ENCODE assay signal across 21 mouse cellular contexts in genomic region chr15:98947884-98948283, GRCm38 (mm10). TPM values are rescaled to one million over a fixed set of nuclear protein-coding genes. Genes with fewer than 3 reads are reported as not detected.
DNase-seq lines count a peak whose midpoint lies in the region; ATAC-seq and TF ChIP-seq lines count a peak whose summit lies in the region.
"Had no signal": no experiment of that assay in that cellular context is flagged by ENCODE, and none has a peak within 500 bp of the region (broad histone marks: within the 10 kb centered on the region; RNA-seq: fewer than 3 reads in every experiment).

No protein-coding gene starts in this region.

- H3K4me2 ChIP-seq in limb, embryonic 12.5 days: no peak overlapping the region
- peak overlapping the region; percentile 58 for H3K4me2 ChIP-seq in hindbrain, embryonic 12.5 days (replicated peaks)
- H3K4me2 ChIP-seq in midbrain, postnatal 0 days (ENCODE audit: low read depth, low read length, poor library complexity, severe bottlenecking): peak overlapping the region; percentile 88
- H3K4me2 ChIP-seq in intestine, embryonic 15.5 days (replicated peaks): no peak overlapping the region
- H3K4me2 ChIP-seq: heart, embryonic 11.5 days; liver, embryonic 12.5 days; lung, embryonic 15.5 days had no signal

- TF ChIP-seq CTCF in midbrain, postnatal 0 days (IDR thresholded peaks at IDR 0.05): no peak

- 65% methylated on average over 3 of the region's 3 CpGs for WGBS in limb, embryonic 12.5 days
- 63% methylated on average over 3 of the region's 3 CpGs for WGBS in limb, embryonic 10.5 days
- 25% methylated on average over 3 of the region's 3 CpGs for WGBS in hindbrain, embryonic 12.5 days
- WGBS in midbrain, postnatal 0 days: 13% methylated on average over 3 of the region's 3 CpGs
- WGBS in intestine, embryonic 15.5 days: 59% methylated on average over 3 of the region's 3 CpGs

- H3K27me3 ChIP-seq in limb, embryonic 12.5 days: no peaks in the 10 kb centered on the region
- H3K27me3 ChIP-seq in limb, embryonic 10.5 days (ENCODE audit: low read depth, poor library complexity, severe bottlenecking): no peaks in the 10 kb centered on the region
- no peaks in the 10 kb centered on the region for H3K27me3 ChIP-seq in hindbrain, embryonic 12.5 days
- no peaks in the 10 kb centered on the region for H3K27me3 ChIP-seq in midbrain, postnatal 0 days (ENCODE audit: insufficient read depth, low read length)
- no peaks in the 10 kb centered on the region for H3K27me3 ChIP-seq in intestine, embryonic 15.5 days (replicated peaks)
- H3K27me3 ChIP-seq: liver, embryonic 12.5 days; lung, embryonic 15.5 days had no signal

- H3K4me1 ChIP-seq in limb, embryonic 12.5 days (replicated peaks): peaks cover 7% of the 10 kb centered on the region
- peaks cover 8% of the 10 kb centered on the region for H3K4me1 ChIP-seq in limb, embryonic 10.5 days
- peaks cover 3% of the 10 kb centered on the region for H3K4me1 ChIP-seq in hindbrain, embryonic 12.5 days
- 0 out of 2 replicates have a peak, but pooled peaks cover 3% of the 10 kb centered on the region for H3K4me1 ChIP-seq in midbrain, postnatal 0 days (ENCODE audit: insufficient read depth, low read length)
- H3K4me1 ChIP-seq in intestine, embryonic 15.5 days (replicated peaks): peaks cover 4% of the 10 kb centered on the region

- no peak overlapping the region for H3K9ac ChIP-seq in limb, embryonic 12.5 days (replicated peaks)
- peak overlapping the region; percentile 39; the same call in 1 of the 2 replicates for H3K9ac ChIP-seq in hindbrain, embryonic 12.5 days
- H3K9ac ChIP-seq in midbrain, postnatal 0 days (replicated peaks; ENCODE audit: low read length, poor library complexity, severe bottlenecking): no peak overlapping the region; the same call in 1 of the 2 replicates
- H3K9ac ChIP-seq in intestine, embryonic 15.5 days: no peak overlapping the region
- H3K9ac ChIP-seq: liver, embryonic 12.5 days; lung, embryonic 15.5 days had no signal

- no peak for ATAC-seq in limb, embryonic 12.5 days (ENCODE audit: insufficient number of reproducible peaks, insufficient read depth, low FRiP score, low TSS enrichment, low read depth)
- no peak for ATAC-seq in hindbrain, embryonic 12.5 days (ENCODE audit: low FRiP score)
- ATAC-seq in midbrain, postnatal 0 days (ENCODE audit: low FRiP score): no peak
- no peak for ATAC-seq in intestine, embryonic 15.5 days
- ATAC-seq: liver, embryonic 12.5 days had no signal

- H3K27ac ChIP-seq in limb, embryonic 12.5 days: 0 out of 2 replicates have a peak overlapping the region, but pooled peaks have one; percentile 12
- no peak overlapping the region for H3K27ac ChIP-seq in limb, embryonic 10.5 days
- peak overlapping the region; percentile 62; the same call in 1 of the 2 replicates for H3K27ac ChIP-seq in hindbrain, embryonic 12.5 days
- H3K27ac ChIP-seq in midbrain, postnatal 0 days (ENCODE audit: low read depth, low read length): 0 out of 2 replicates have a peak overlapping the region, but pooled peaks have one; percentile 7
- no peak overlapping the region for H3K27ac ChIP-seq in intestine, embryonic 15.5 days
- H3K27ac ChIP-seq: embryonic facial prominence, embryonic 10.5 days; liver, embryonic 12.5 days; lung, embryonic 15.5 days had no signal

- no peak overlapping the region for H3K4me3 ChIP-seq in limb, embryonic 12.5 days (replicated peaks)
- H3K4me3 ChIP-seq in limb, embryonic 10.5 days: no peak overlapping the region
- H3K4me3 ChIP-seq in hindbrain, embryonic 12.5 days: 0 out of 2 replicates have a peak overlapping the region, but pooled peaks have one; percentile 4
- H3K4me3 ChIP-seq in midbrain, postnatal 0 days (ENCODE audit: low read depth, low read length): peak overlapping the region; percentile 19; the same call in 1 of the 2 replicates
- no peak overlapping the region for H3K4me3 ChIP-seq in intestine, embryonic 15.5 days (replicated peaks)
- H3K4me3 ChIP-seq: embryonic facial prominence, embryonic 10.5 days; erythroblast, embryonic 14.5 days; liver, embryonic 12.5 days; lung, embryonic 15.5 days had no signal

- H3K36me3 ChIP-seq in limb, embryonic 12.5 days: peaks cover 16% of the 10 kb centered on the region
- peaks cover 20% of the 10 kb centered on the region for H3K36me3 ChIP-seq in limb, embryonic 10.5 days
- peaks cover 10% of the 10 kb centered on the region for H3K36me3 ChIP-seq in hindbrain, embryonic 12.5 days
- peaks cover 13% of the 10 kb centered on the region; the same call in 1 of the 2 replicates for H3K36me3 ChIP-seq in midbrain, postnatal 0 days (ENCODE audit: insufficient read depth, low read length)
- 0 out of 2 replicates have a peak, but pooled peaks cover 4% of the 10 kb centered on the region for H3K36me3 ChIP-seq in intestine, embryonic 15.5 days

- no peak for DNase-seq in limb, embryonic 10.5 days (ENCODE audit: low spot score)
- peak; percentile 42 for DNase-seq in midbrain, postnatal 0 days (ENCODE audit: low spot score)
- DNase-seq in testis, postnatal 14 days (ENCODE audit: low spot score): peak; percentile 57
- DNase-seq in adrenal gland, adult 2 months: no peak
- DNase-seq: adrenal gland, postnatal 36 days; heart, postnatal 36 days; kidney, adult 8-10 months; thymus, postnatal 36 days had no signal

- H3K9me3 ChIP-seq in limb, embryonic 12.5 days: peaks cover 5% of the 10 kb centered on the region; the same call in 1 of the 2 replicates
- no peaks in the 10 kb centered on the region for H3K9me3 ChIP-seq in limb, embryonic 10.5 days (replicated peaks)
- no peaks in the 10 kb centered on the region for H3K9me3 ChIP-seq in hindbrain, embryonic 12.5 days (replicated peaks)
- H3K9me3 ChIP-seq in midbrain, postnatal 0 days (ENCODE audit: low read length): no peaks in the 10 kb centered on the region
- no peaks in the 10 kb centered on the region for H3K9me3 ChIP-seq in intestine, embryonic 15.5 days
- H3K9me3 ChIP-seq: liver, embryonic 12.5 days; lung, embryonic 15.5 days had no signal

RNA-seq across cellular contexts. Expression of gene Gm49450, which starts 5.5 kb away (rescaled TPM):
- not detected in 2 replicates for polyA plus RNA-seq in limb, embryonic 12.5 days (2016; fragmentation: Nextera tagmentation; extraction: Ambion mirVana)
- polyA plus RNA-seq in limb, embryonic 10.5 days (2016; fragmentation: Nextera tagmentation; extraction: Ambion mirVana): not detected in 2 replicates
- polyA plus RNA-seq in hindbrain, embryonic 12.5 days (2016; fragmentation: Nextera tagmentation; extraction: Ambion mirVana): not detected in 2 replicates
- 1,797 and 2,945 TPM in 2 replicates for total RNA-seq in midbrain, postnatal 0 days (2014; rRNA removed)
- not detected in 2 replicates for polyA plus RNA-seq in midbrain, postnatal 0 days (2015; fragmentation: Nextera tagmentation; extraction: Ambion mirVana)
- 10 to 100 TPM in 1 of 2 experiments, not detected in 1; 10.9 TPM for total RNA-seq in adrenal gland, adult 2 months (2021)
- polyA plus RNA-seq in adrenal gland, adult 2 months (2012; rRNA removed): 49.5 and 126 TPM in 2 replicates
- polyA plus RNA-seq in intestine, embryonic 15.5 days (2015; fragmentation: Nextera tagmentation; extraction: Ambion mirVana): not detected in 2 replicates
- total RNA-seq: adrenal gland, postnatal 36 days; gastrocnemius, postnatal 4 days; heart, postnatal 36 days; layer of hippocampus, postnatal 25 days; left cerebral cortex, postnatal 36 days had no signal
- polyA plus RNA-seq: embryonic facial prominence, embryonic 10.5 days; erythroblast, embryonic 14.5 days; heart, embryonic 11.5 days; liver, embryonic 12.5 days; lung, embryonic 15.5 days; stomach, embryonic 16.5 days had no signal

RNA-seq across cellular contexts. Expression of gene Tuba1a, which starts 5.6 kb away (rescaled TPM):
- polyA plus RNA-seq in limb, embryonic 12.5 days (2016; fragmentation: Nextera tagmentation; extraction: Ambion mirVana): 1,314 and 1,328 TPM in 2 replicates
- polyA plus RNA-seq in limb, embryonic 10.5 days (2016; fragmentation: Nextera tagmentation; extraction: Ambion mirVana): 1,294 and 1,475 TPM in 2 replicates
- 9,547 and 9,692 TPM in 2 replicates for polyA plus RNA-seq in hindbrain, embryonic 12.5 days (2016; fragmentation: Nextera tagmentation; extraction: Ambion mirVana)
- 17,447 and 20,461 TPM in 2 replicates for total RNA-seq in midbrain, postnatal 0 days (2014; rRNA removed)
- 15,641 and 16,823 TPM in 2 replicates for polyA plus RNA-seq in midbrain, postnatal 0 days (2015; fragmentation: Nextera tagmentation; extraction: Ambion mirVana)
- total RNA-seq in adrenal gland, adult 2 months (2021): 100 to 1,000 TPM in 1 of 2 experiments, 10 to 100 TPM in 1; 63.2 to 125 TPM
- polyA plus RNA-seq in adrenal gland, adult 2 months (2012; rRNA removed): 128 and 133 TPM in 2 replicates
- polyA plus RNA-seq in intestine, embryonic 15.5 days (2015; fragmentation: Nextera tagmentation; extraction: Ambion mirVana): 981 and 999 TPM in 2 replicates

RNA-seq across cellular contexts. Expression of gene Tuba1b, which starts 13.5 kb away (rescaled TPM):
- 1,691 and 1,695 TPM in 2 replicates for polyA plus RNA-seq in limb, embryonic 12.5 days (2016; fragmentation: Nextera tagmentation; extraction: Ambion mirVana)
- 2,301 and 2,452 TPM in 2 replicates for polyA plus RNA-seq in limb, embryonic 10.5 days (2016; fragmentation: Nextera tagmentation; extraction: Ambion mirVana)
- polyA plus RNA-seq in hindbrain, embryonic 12.5 days (2016; fragmentation: Nextera tagmentation; extraction: Ambion mirVana): 1,219 and 1,243 TPM in 2 replicates
- 2,522 and 3,264 TPM in 2 replicates for total RNA-seq in midbrain, postnatal 0 days (2014; rRNA removed)
- polyA plus RNA-seq in midbrain, postnatal 0 days (2015; fragmentation: Nextera tagmentation; extraction: Ambion mirVana): 1,582 and 1,796 TPM in 2 replicates
- 100 to 1,000 TPM; 235 to 261 TPM for total RNA-seq in adrenal gland, adult 2 months (2021)
- polyA plus RNA-seq in adrenal gland, adult 2 months (2012; rRNA removed): 616 and 725 TPM in 2 replicates
- polyA plus RNA-seq in intestine, embryonic 15.5 days (2015; fragmentation: Nextera tagmentation; extraction: Ambion mirVana): 1,296 and 1,330 TPM in 2 replicates

RNA-seq across cellular contexts. Expression of gene Lmbr1l, which starts 29.9 kb away (rescaled TPM):
- 23.4 and 24.1 TPM in 2 replicates for polyA plus RNA-seq in limb, embryonic 12.5 days (2016; fragmentation: Nextera tagmentation; extraction: Ambion mirVana)
- 23.9 and 28.3 TPM in 2 replicates for polyA plus RNA-seq in limb, embryonic 10.5 days (2016; fragmentation: Nextera tagmentation; extraction: Ambion mirVana)
- 38.4 and 39.2 TPM in 2 replicates for polyA plus RNA-seq in hindbrain, embryonic 12.5 days (2016; fragmentation: Nextera tagmentation; extraction: Ambion mirVana)
- 46.0 and 56.9 TPM in 2 replicates for total RNA-seq in midbrain, postnatal 0 days (2014; rRNA removed)
- polyA plus RNA-seq in midbrain, postnatal 0 days (2015; fragmentation: Nextera tagmentation; extraction: Ambion mirVana): 19.6 and 21.7 TPM in 2 replicates
- total RNA-seq in adrenal gland, adult 2 months (2021): 10 to 100 TPM; 11.5 to 14.2 TPM
- polyA plus RNA-seq in adrenal gland, adult 2 months (2012; rRNA removed): 36.3 and 58.5 TPM in 2 replicates
- polyA plus RNA-seq in intestine, embryonic 15.5 days (2015; fragmentation: Nextera tagmentation; extraction: Ambion mirVana): 18.6 and 19.0 TPM in 2 replicates

RNA-seq across cellular contexts. Expression of gene Dhh, which starts 49.5 kb away (rescaled TPM):
- polyA plus RNA-seq in limb, embryonic 12.5 days (2016; fragmentation: Nextera tagmentation; extraction: Ambion mirVana): 0.52 and 0.74 TPM in 2 replicates
- 0.40 and 0.46 TPM in 2 replicates for polyA plus RNA-seq in limb, embryonic 10.5 days (2016; fragmentation: Nextera tagmentation; extraction: Ambion mirVana)
- 0.84 and 1.1 TPM in 2 replicates for polyA plus RNA-seq in hindbrain, embryonic 12.5 days (2016; fragmentation: Nextera tagmentation; extraction: Ambion mirVana)
- 0.38 and 0.71 TPM in 2 replicates for total RNA-seq in midbrain, postnatal 0 days (2014; rRNA removed)
- 0.18 and 0.22 TPM in 2 replicates for polyA plus RNA-seq in midbrain, postnatal 0 days (2015; fragmentation: Nextera tagmentation; extraction: Ambion mirVana)
- total RNA-seq in adrenal gland, adult 2 months (2021): 1 to 10 TPM; 2.3 to 3.5 TPM
- 3.1 and 3.8 TPM in 2 replicates for polyA plus RNA-seq in adrenal gland, adult 2 months (2012; rRNA removed)
- polyA plus RNA-seq in intestine, embryonic 15.5 days (2015; fragmentation: Nextera tagmentation; extraction: Ambion mirVana): 0.96 and 1.1 TPM in 2 replicates
- total RNA-seq: megakaryocyte progenitor cell, adult 5-6 weeks had no signal
- polyA plus RNA-seq: erythroblast, embryonic 14.5 days had no signal

Comparison
In these comparisons a context has a peak if more than half of its experiments do, and no peak if none do; other contexts are left out.
1. H3K27ac ChIP-seq: peak in limb, embryonic 12.5 days (single experiment), hindbrain, embryonic 12.5 days (single experiment) and midbrain, postnatal 0 days (single experiment); none in limb, embryonic 10.5 days (single experiment) and intestine, embryonic 15.5 days (single experiment).
2. H3K4me2 ChIP-seq: peak in hindbrain, embryonic 12.5 days (single experiment) and midbrain, postnatal 0 days (single experiment); none in limb, embryonic 12.5 days (single experiment) and intestine, embryonic 15.5 days (single experiment).
3. H3K4me3 ChIP-seq: peak in hindbrain, embryonic 12.5 days (single experiment) and midbrain, postnatal 0 days (single experiment); none in limb, embryonic 12.5 days (single experiment), limb, embryonic 10.5 days (single experiment) and intestine, embryonic 15.5 days (single experiment).
4. DNase-seq: peak in midbrain, postnatal 0 days (single experiment) and testis, postnatal 14 days (single experiment); none in limb, embryonic 10.5 days (single experiment) and adrenal gland, adult 2 months (single experiment).
5. RNA of gene Gm49450, which starts 5.5 kb away (polyA plus RNA-seq): 49.5 to 126 TPM in adrenal gland, adult 2 months; not detected in limb, embryonic 12.5 days, not detected in limb, embryonic 10.5 days, not detected in hindbrain, embryonic 12.5 days, not detected in midbrain, postnatal 0 days and not detected in intestine, embryonic 15.5 days; every median in the first group is over 10 times any median in the second.